Mouse (Mus musculus) megakaryocyte, embryonic 14.5 days (primary cell): ENCODE measurements around the gene Rab35.

Experiments
- FLI1 ChIP-seq: IDR thresholded peaks from 2 replicates; pipeline ENCODE4 v1.6.1; 2012; ENCODE audit warnings: low read length, inconsistent platforms, mixed read lengths
- GATA1 ChIP-seq: IDR thresholded peaks from 3 replicates; pipeline ENCODE4 v1.6.1; 2012; ENCODE audit warnings: mixed read lengths, low read length, inconsistent platforms, borderline replicate concordance

GRCm38 (mm10) chr5:115668986-115669385 is 37.3 kb downstream of the Rab35 start:
- no peak for TF ChIP-seq GATA1
- TF ChIP-seq FLI1, result no peak
